Mouse (Mus musculus) megakaryocyte, embryonic 14.5 days (primary cell): ENCODE measurements around the gene Shank2.

Source experiments
- FLI1 ChIP-seq: IDR thresholded peaks from 2 replicates; pipeline ENCODE4 v1.6.1; 2012; ENCODE audit warnings: low read length, inconsistent platforms, mixed read lengths
- GATA1 ChIP-seq: IDR thresholded peaks from 3 replicates; pipeline ENCODE4 v1.6.1; 2012; ENCODE audit warnings: mixed read lengths, low read length, inconsistent platforms, borderline replicate concordance

GRCm38 (mm10) chr7:144324861-144325260 is 323.1 kb downstream of the Shank2 start:
- no peak for TF ChIP-seq GATA1
- no peak for TF ChIP-seq FLI1
